Mouse (Mus musculus) 3T3-L1 (cell line): ENCODE measurements around the gene Lsm14a.
"Not testable (repeated sequence)": the region's sequence is repeated elsewhere in the genome, so short reads cannot be mapped to it uniquely, and the experiment has no call there.

ENCODE experiments used
- DNase-seq: peaks from one replicate; pipeline ENCODE4 v3.0.0-alpha.2; 2015; ENCODE audit warnings: low read depth, low spot score

The Lsm14a gene

GRCm38 (mm10) chr7:34373906-34374305, 19.2 kb downstream of the Lsm14a start:
- peak; percentile 49 for DNase-seq

- DNase-seq = peak; percentile 67
Observed at GRCm38 (mm10) chr7:34355629-34356028, 37.5 kb downstream of the Lsm14a start.

GRCm38 (mm10) chr7:34351997-34352396, 41.1 kb downstream of the Lsm14a start:
- peak; percentile 66 for DNase-seq

GRCm38 (mm10) chr7:34350166-34350565, 42.9 kb downstream of the Lsm14a start:
- DNase-seq = no peak

GRCm38 (mm10) chr7:34348011-34348410, 45.1 kb downstream of the Lsm14a start:
- peak; percentile 75 for DNase-seq

- no peak for DNase-seq
Observed at GRCm38 (mm10) chr7:34347041-34347440, 46.1 kb downstream of the Lsm14a start.

DNA sequence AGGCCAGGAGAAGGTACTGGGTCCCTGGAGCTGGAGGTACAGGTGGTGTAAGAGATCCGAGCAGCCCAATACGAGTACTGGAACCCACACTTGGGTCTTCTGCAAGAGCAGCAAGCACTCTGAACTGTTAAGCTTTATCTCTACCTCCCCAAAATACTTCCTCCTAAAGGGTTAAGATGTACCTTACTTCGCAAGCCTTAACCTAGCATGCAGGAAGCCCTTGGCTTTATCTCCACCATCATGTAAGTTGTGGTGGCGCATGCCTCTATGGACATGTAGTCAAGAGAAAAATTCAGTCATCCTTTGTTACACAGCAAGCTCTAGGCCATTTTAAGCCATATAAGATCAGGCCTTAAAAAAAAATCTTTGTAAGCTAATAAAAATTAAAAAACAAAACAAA, 46.6 kb downstream of the Lsm14a start:
- no peak for DNase-seq

GRCm38 (mm10) chr7:34342040-34342793, 50.9 kb downstream of the Lsm14a start:
- peak; percentile 97 for DNase-seq

DNA sequence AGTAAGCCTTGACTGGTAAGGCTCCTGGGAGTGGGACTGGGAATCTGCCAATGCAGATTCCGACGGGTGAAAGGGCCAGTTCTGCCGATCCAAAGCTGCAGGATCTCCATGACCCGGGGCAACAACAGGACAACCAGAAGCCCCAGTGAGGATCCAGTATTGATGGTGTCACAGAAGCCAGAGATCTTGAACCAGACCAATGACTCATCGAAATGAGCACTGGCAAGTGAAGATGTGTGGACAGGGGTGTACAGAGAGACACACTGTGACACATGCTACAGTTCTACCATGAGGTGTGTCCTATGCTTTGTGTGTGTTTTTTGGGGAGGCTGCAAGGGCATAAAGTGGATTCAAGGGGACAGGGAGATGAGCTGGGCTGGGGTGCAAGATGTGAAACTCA, 52.3 kb downstream of the Lsm14a start:
- peak; percentile 44 for DNase-seq

DNA sequence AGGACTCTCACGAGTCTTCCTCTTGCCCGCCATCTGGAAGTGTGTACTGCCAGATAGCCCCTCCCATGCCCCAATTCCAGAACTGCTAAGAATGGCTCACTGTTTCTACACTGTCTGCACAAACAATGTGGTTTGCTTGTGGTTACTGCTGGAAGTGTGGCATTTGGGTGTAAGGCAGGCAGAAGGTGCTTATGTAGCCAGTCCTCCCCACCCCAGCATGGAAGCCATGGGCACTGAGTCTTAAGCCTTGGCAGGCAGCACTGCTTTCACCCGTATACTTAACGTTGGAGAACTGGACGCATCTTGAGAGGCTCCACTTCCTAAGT, 54.0 kb downstream of the Lsm14a start:
- peak; percentile 83 for DNase-seq

- DNase-seq = peak; percentile 47
Observed at GRCm38 (mm10) chr7:34338445-34339163, 54.5 kb downstream of the Lsm14a start.

- DNase-seq = no peak
Observed at GRCm38 (mm10) chr7:34337268-34337667, 55.8 kb downstream of the Lsm14a start.

DNA sequence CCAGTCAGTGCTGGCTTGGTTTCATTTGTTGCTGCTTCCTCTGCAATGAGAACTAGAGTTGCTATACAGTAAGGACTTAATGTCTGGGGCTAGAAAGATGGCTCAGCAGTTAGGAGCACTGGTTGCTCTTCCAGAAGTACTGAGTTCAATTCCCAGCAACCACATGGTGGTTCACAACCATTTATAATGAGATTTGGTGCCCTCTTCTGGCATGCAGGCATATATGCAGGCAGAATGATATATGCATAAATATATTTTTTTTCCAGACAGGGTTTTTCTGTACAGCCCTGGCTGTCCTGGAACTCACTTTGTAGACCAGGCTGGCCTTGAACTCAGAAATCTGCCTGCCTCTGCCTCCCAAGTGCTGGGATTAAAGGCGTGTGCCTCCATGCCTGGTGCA, 56.6 kb downstream of the Lsm14a start:
- not testable (repeated sequence) for DNase-seq

DNA sequence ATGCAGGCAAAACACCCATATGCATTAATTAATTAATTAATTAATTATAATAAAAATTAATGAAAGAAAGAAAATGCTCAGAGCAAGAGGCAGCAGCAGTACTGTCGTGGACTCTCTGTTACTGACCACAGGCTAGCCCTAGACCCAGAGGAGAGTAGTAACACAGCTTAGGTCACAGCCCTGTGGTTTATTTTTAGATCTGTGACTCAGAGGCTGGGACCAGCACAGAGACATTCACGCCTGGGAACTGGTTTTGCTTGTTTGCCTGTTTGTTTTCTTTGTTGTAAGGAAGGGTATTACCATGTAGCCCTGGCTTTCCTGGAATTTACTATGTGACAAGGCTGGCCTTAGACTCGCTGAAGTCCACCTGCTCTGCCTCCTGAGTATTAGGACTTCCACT, 65.6 kb downstream of the Lsm14a start:
- peak; percentile 85 for DNase-seq

- DNase-seq = no peak
Observed at GRCm38 (mm10) chr7:34324857-34325256, 68.3 kb downstream of the Lsm14a start.

DNA sequence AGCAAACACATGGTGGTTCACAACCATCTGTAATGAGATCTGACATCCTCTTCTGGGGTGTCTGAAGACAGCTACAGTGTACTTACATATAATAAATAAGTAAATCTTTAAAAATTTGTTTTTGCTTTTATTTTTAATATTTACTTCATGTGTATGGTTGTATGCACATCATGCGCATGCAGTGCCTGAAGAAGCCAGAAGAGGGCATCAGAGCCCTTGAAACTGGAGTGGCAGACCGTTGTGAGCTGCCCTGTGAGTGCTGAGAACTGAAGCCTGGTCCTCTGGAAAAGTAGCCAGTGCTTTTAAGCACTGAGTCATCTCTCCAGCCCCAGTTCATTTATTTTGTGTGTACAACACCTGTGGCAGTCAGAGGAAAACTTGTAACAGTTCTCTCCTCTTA, 69.1 kb downstream of the Lsm14a start:
- no peak for DNase-seq

DNA sequence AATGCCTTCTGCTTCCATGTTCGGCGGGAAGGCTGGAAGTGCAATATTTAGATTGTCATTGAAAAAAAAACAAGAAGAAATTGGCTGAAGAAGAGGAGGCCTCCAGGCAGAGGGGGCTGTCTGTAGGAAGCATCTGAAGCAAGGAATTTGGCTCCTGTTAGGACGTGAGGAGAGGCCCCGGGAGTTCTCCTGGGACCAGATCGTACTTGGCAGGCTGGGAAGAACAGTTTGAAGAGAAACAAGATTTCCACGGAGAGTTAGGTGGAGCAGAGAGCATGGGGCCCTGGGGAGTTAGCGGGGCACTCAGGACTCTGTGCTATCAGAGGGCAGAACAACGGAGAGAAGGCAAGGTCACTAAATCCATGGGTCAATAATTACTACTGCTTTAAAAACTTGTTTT, 69.8 kb downstream of the Lsm14a start:
- no peak for DNase-seq

GRCm38 (mm10) chr7:34321958-34322357, 71.2 kb downstream of the Lsm14a start:
- DNase-seq = peak; percentile 85

DNA sequence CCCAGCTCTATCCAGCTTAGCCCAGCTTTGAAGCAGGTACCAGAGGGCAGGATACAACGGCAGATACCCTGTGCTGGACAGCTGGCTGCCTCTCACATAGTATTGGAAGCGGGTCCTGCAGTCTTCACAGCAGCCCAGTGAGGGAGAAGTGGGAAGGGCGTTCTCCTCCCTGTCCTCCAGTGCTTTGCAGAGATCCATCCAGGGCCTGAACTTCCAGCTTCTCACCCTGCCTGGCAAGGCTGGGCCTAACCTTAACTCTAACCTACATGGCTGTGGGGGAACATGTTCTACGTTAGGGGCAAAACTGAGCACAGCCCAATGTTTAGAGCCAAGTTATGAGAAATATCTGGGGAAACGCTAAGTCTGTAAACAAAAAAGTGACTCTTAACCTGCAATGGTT, 72.0 kb downstream of the Lsm14a start:
- no peak for DNase-seq

GRCm38 (mm10) chr7:34319957-34320356, 73.2 kb downstream of the Lsm14a start:
- peak; percentile 92 for DNase-seq

- DNase-seq = peak; percentile 94
Observed at GRCm38 (mm10) chr7:34319123-34319522, 74.0 kb downstream of the Lsm14a start.

- peak; percentile 88 for DNase-seq
Observed at GRCm38 (mm10) chr7:34317901-34318476, 75.1 kb downstream of the Lsm14a start.

- peak; percentile 61 for DNase-seq
Observed at GRCm38 (mm10) chr7:34313443-34313875, 79.7 kb downstream of the Lsm14a start, which contains the start of gene 4931406P16Rik. Gene 4931406P16Rik, minus strand, starts transcription at chr7:34313551.
